Mouse (Mus musculus) intestine, embryonic 14.5 days (tissue): ENCODE results near the gene Btd. TPM values are rescaled to one million over a fixed set of nuclear protein-coding genes. Genes with fewer than 3 reads are reported as not detected.
A peak's percentile ranks its signal among the peaks of the same experiment; 100 is the strongest.

Source experiments
- ATAC-seq: fragments of 200-750 bp; cut with Nextera tagmentation; replicated peaks from 2 replicates; pipeline ENCODE4 v1.8.0; 2017; ENCODE audit warnings: low read depth, moderate number of reproducible peaks, moderate TSS enrichment, moderate library complexity; ENCODE audit not compliant: low FRiP score, low TSS enrichment
- DNase-seq: peaks from one replicate; pipeline ENCODE4 v3.0.0-alpha.2; 2018; ENCODE audit warnings: low spot score
- H3K27ac ChIP-seq: fragments of 300-500 bp; sonication (generic); 2 replicates; pipeline ENCODE4 v1.5.1; 2014; ENCODE audit warnings: low read depth, mild to moderate bottlenecking, control low read depth
- H3K27me3 ChIP-seq: fragments of 300-500 bp; sonication (generic); replicated peaks from 2 replicates; pipeline ENCODE4 v1.6.1; 2014; ENCODE audit warnings: low read length, control low read depth; ENCODE audit not compliant: control insufficient read depth, insufficient read depth
- H3K36me3 ChIP-seq: fragments of 300-500 bp; sonication (generic); 2 replicates; pipeline ENCODE4 v1.6.1; 2014; ENCODE audit warnings: low read length, control low read depth; ENCODE audit not compliant: control insufficient read depth, insufficient read depth
- H3K4me1 ChIP-seq: fragments of 300-500 bp; sonication (generic); replicated peaks from 2 replicates; pipeline ENCODE4 v1.6.1; 2014; ENCODE audit warnings: low read length, control low read depth, mixed read lengths; ENCODE audit not compliant: control insufficient read depth, insufficient read depth
- H3K4me2 ChIP-seq: fragments of 300-500 bp; sonication (generic); 2 replicates; pipeline ENCODE4 v1.6.1; 2014; ENCODE audit warnings: low read length
- H3K4me3 ChIP-seq: fragments of 300-500 bp; sonication (generic); 2 replicates; pipeline ENCODE4 v1.5.1; 2014; ENCODE audit warnings: low read depth, low read length, control low read depth, mixed read lengths
- H3K9ac ChIP-seq: fragments of 300-500 bp; sonication (generic); 2 replicates; pipeline ENCODE4 v1.6.1; 2014; ENCODE audit warnings: mild to moderate bottlenecking, low read length
- H3K9me3 ChIP-seq: fragments of 300-500 bp; sonication (generic); 2 replicates; pipeline ENCODE4 v1.6.1; 2016; ENCODE audit warnings: low read length, control low read depth; ENCODE audit not compliant: control insufficient read depth
- WGBS: fragments of 180-500 bp; shearing (Covaris S2); extraction: QIAGEN DNeasy Blood & Tissue Kit; methylation state at CpG from one replicate; pipeline ENCODE4 v1.1.7; 2014; 5-methylcytosine and 5-hydroxymethylcytosine counted together
- polyA plus RNA-seq: library from polyadenylated mRNA; unstranded; fragments of >200 nt; fragmentation: Nextera tagmentation; extraction: Ambion mirVana; gene quantifications from 2 replicates; pipeline ENCODE4 v1.2.1, GENCODE M21; 2014

The Btd gene
- polyA plus RNA-seq, 1 experiment from 2014 or later = 21.9 TPM

DNA sequence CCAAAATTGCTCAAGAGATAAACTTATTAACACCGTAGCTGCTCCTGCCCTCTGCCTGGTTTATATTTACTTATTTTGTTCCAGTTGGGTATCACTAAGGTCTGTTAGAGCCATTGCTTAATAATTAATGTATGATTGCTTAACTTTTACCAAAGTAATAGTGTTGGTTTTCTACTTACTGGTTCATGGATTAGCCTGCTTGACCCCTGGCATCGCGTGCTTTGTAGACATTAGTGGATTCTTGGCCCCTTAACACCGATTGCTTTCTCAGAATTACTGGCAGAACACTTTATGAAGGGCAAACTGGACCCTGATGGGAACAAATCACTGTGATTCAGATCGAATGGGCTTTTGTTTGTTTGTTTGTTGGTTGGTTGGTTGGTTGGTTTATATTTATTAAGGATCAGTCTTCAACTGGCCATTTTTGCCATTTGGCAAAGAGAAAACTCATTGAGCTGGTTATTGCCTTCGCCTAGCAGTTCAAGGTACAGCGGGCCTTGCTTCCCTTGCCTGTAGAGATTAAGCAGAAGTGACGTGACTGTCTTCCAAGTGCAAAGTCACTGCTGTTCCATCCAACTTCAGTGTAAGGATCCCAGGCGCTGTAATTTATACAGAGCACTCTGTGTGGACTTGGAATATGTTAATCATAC lies 803 bp downstream of the Btd start:
- Histone ChIP-seq H3K27ac (0 out of 2 replicates have a peak overlapping the region, but pooled peaks have one; percentile 91), H3K9me3 (no peaks in the 10 kb centered on the region), H3K4me1 (peaks cover 12% of the 10 kb centered on the region; the same call in 1 of the 2 replicates), H3K4me2 (peak overlapping the region; percentile 96), H3K36me3 (no peaks in the 10 kb centered on the region), H3K4me3 (peak overlapping the region; percentile 82), H3K9ac (peak overlapping the region; percentile 67), H3K27me3 (no peaks in the 10 kb centered on the region)
- 66% methylated on average over 9 of the region's 9 CpGs for WGBS
- DNase-seq (no peak), ATAC-seq (no peak)

GRCm38 (mm10) chr14:31644183-31644830 lies 3.5 kb downstream of the Btd start:
- peaks cover 12% of the 10 kb centered on the region; the same call in 1 of the 2 replicates for H3K4me1 ChIP-seq
- no peak for ATAC-seq
- 87% methylated on average over 5 of the region's 5 CpGs for WGBS
- no peak overlapping the region for H3K27ac ChIP-seq
- no peak overlapping the region for H3K4me2 ChIP-seq
- H3K4me3 ChIP-seq = no peak overlapping the region
- no peaks in the 10 kb centered on the region for H3K36me3 ChIP-seq
- no peaks in the 10 kb centered on the region for H3K27me3 ChIP-seq
- no peak overlapping the region for H3K9ac ChIP-seq
- no peak for DNase-seq
- no peaks in the 10 kb centered on the region for H3K9me3 ChIP-seq

GRCm38 (mm10) chr14:31644931-31645547 lies 4.2 kb downstream of the Btd start:
- ATAC-seq (no peak), DNase-seq (no peak)
- WGBS = 69% methylated on average over 3 of the region's 3 CpGs
- H3K36me3 ChIP-seq = no peaks in the 10 kb centered on the region
- H3K27me3 ChIP-seq = no peaks in the 10 kb centered on the region
- H3K4me3 ChIP-seq = no peak overlapping the region
- no peak overlapping the region for H3K27ac ChIP-seq
- H3K9me3 ChIP-seq = no peaks in the 10 kb centered on the region
- H3K4me1 ChIP-seq = peaks cover 9% of the 10 kb centered on the region; the same call in 1 of the 2 replicates
- no peak overlapping the region for H3K4me2 ChIP-seq
- H3K9ac ChIP-seq = no peak overlapping the region

- H3K9me3 ChIP-seq = no peaks in the 10 kb centered on the region
- WGBS = 88% methylated on average over 7 of the region's 7 CpGs
- H3K4me3 ChIP-seq = no peak overlapping the region
- H3K4me1 ChIP-seq = peaks cover 6% of the 10 kb centered on the region; the same call in 1 of the 2 replicates
- H3K9ac ChIP-seq = no peak overlapping the region
- no peaks in the 10 kb centered on the region for H3K27me3 ChIP-seq
- no peaks in the 10 kb centered on the region for H3K36me3 ChIP-seq
- no peak overlapping the region for H3K4me2 ChIP-seq
- no peak overlapping the region for H3K27ac ChIP-seq
- ATAC-seq (no peak), DNase-seq (no peak)
Measured at GRCm38 (mm10) chr14:31645920-31646319, 5.1 kb downstream of the Btd start.

GRCm38 (mm10) chr14:31647991-31648390 lies 7.2 kb downstream of the Btd start:
- H3K9me3 ChIP-seq = no peaks in the 10 kb centered on the region
- H3K4me2 ChIP-seq = no peak overlapping the region
- H3K27ac ChIP-seq = no peak overlapping the region
- H3K4me1 ChIP-seq = no peaks in the 10 kb centered on the region
- H3K27me3 ChIP-seq = no peaks in the 10 kb centered on the region
- DNase-seq (no peak), ATAC-seq (no peak)
- 88% methylated on average over 10 of the region's 10 CpGs for WGBS
- no peaks in the 10 kb centered on the region for H3K36me3 ChIP-seq
- H3K9ac ChIP-seq = no peak overlapping the region
- H3K4me3 ChIP-seq = no peak overlapping the region

- 93% methylated on average over 3 of the region's 3 CpGs for WGBS
- Histone ChIP-seq H3K9ac (no peak overlapping the region), H3K4me1 (no peaks in the 10 kb centered on the region), H3K4me3 (no peak overlapping the region), H3K27me3 (no peaks in the 10 kb centered on the region), H3K27ac (no peak overlapping the region), H3K36me3 (no peaks in the 10 kb centered on the region), H3K4me2 (no peak overlapping the region), H3K9me3 (no peaks in the 10 kb centered on the region)
- DNase-seq = no peak
- no peak for ATAC-seq
Measured at GRCm38 (mm10) chr14:31650347-31650746, 9.5 kb downstream of the Btd start.

DNA sequence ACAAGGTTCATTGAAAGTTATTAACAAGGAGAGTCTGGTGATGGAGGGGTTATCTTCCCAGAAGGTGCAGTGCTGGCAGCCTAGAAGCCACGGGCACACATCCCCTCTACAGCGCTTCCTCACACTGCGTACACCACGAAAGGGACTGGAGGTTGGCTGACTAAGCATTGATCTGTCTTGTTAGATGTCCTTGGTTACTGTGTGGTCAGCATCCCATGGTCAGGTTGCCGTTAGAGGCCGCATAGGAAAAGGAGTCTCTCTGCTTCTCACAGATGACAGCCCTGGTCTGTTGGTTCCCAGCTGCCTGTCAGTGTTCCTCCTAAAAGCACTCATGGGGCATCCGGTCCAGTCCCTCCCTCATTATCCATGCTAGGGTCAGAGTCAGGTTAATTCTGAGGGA lies 10.4 kb downstream of the Btd start:
- DNase-seq (no peak), ATAC-seq (no peak)
- WGBS = 69% methylated on average over 7 of the region's 7 CpGs
- H3K4me1 ChIP-seq = no peaks in the 10 kb centered on the region
- H3K27ac ChIP-seq = no peak overlapping the region
- no peak overlapping the region for H3K9ac ChIP-seq
- no peaks in the 10 kb centered on the region for H3K27me3 ChIP-seq
- H3K4me3 ChIP-seq = no peak overlapping the region
- no peak overlapping the region for H3K4me2 ChIP-seq
- H3K36me3 ChIP-seq = no peaks in the 10 kb centered on the region
- no peaks in the 10 kb centered on the region for H3K9me3 ChIP-seq

GRCm38 (mm10) chr14:31652106-31652505 lies 11.3 kb downstream of the Btd start:
- 66% methylated on average over 5 of the region's 5 CpGs for WGBS
- no peak overlapping the region for H3K27ac ChIP-seq
- no peak for ATAC-seq
- no peak overlapping the region for H3K4me2 ChIP-seq
- no peaks in the 10 kb centered on the region for H3K36me3 ChIP-seq
- H3K4me3 ChIP-seq = no peak overlapping the region
- DNase-seq = peak; percentile 45
- H3K4me1 ChIP-seq = peaks cover 3% of the 10 kb centered on the region
- H3K9ac ChIP-seq = no peak overlapping the region
- no peaks in the 10 kb centered on the region for H3K27me3 ChIP-seq
- H3K9me3 ChIP-seq = no peaks in the 10 kb centered on the region
